Mouse (Mus musculus): Measurements from ENCODE around the gene Agap1.

Agap1 gene

DNA sequence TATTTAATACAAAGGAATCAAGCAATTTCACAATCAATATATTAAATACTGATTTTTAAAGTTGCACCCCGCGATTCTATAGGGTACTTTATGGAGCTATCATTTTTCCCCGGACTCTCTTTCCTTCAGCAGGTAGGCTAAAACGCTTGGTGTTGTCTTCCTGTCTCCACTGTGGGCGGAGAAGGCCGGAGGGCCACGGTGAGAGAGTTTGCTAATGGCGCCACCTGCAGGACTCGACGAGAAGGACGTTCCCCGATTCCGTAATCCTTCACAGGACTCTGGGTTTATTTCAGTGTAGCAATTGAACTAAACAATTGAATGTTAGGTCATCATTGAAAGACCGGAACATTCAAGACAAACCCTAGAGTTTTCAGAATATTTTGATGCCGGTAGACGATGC lies 488.6 kb downstream of the Agap1 start:
- DNase-seq (ENCODE audit: inconsistent age in 2 of 2, low spot score in 1 of 2), result peak; percentile 66 to 90
